Mouse (Mus musculus) 416B (cell line): Measurements from ENCODE around the gene Gpr107.
"Not testable (repeated sequence)": the region's sequence is repeated elsewhere in the genome, so short reads cannot be mapped to it uniquely, and the experiment has no call there.

Experiments
- DNase-seq: peaks from one replicate; pipeline ENCODE4 v3.0.0; 2011; ENCODE audit warnings: low read depth

Gene Gpr107

DNA sequence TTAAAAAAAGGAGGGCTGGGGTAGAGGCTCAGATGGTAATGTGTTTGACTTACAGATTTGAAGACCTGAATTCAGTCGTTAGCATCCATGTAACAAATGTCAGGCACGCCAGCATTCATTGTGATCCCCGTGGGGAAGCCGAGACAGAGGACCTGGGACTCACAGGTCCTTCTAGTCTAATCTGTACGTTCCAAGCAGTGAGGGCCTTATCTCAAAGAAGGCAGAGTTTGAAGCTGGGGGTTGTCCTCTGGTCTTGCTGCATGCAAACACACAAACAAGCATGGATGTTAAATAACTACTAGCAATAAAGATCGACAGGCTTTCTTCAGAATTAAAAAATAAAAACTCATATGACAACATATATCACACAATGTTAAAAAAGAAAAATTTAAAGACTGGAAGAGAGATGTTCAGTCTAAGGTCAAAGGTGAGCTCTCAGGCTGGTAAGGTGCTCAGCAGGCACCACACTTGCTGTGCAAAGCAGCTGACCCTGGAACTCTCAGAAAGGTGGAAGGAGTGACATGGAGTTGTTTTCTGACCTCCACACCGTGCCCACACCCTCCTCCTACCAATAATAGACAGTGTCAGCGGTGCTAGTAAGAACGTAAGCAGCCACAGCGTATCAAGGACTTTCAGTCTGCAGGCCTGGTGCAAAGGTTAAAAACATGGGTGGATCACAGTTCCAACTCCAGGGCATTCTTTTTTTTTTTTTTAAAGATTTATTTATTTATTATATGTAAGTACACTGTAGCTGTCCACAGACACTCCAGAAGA lies 8.2 kb downstream of the Gpr107 start:
- DNase-seq: no peak

DNA sequence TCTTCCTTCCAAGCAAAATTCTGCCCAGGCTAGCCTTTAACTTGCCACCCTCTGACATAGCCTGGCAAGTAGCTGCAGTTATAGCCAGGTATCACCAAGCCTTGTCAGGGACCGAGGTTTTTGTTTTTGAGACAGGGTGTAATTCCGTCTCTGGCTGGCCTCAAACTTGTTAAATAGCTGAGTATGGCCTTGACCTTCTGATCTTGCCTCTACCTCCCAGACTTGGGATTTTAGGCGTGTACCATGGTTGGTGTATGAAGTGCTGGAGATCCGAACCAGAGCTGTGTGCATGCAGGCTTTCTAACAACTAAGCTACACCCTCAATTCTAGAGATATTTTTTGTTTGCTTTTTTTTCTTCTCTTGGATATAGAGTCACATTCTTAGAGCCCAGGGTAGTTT lies 9.5 kb downstream of the Gpr107 start:
- DNase-seq: no peak

DNA sequence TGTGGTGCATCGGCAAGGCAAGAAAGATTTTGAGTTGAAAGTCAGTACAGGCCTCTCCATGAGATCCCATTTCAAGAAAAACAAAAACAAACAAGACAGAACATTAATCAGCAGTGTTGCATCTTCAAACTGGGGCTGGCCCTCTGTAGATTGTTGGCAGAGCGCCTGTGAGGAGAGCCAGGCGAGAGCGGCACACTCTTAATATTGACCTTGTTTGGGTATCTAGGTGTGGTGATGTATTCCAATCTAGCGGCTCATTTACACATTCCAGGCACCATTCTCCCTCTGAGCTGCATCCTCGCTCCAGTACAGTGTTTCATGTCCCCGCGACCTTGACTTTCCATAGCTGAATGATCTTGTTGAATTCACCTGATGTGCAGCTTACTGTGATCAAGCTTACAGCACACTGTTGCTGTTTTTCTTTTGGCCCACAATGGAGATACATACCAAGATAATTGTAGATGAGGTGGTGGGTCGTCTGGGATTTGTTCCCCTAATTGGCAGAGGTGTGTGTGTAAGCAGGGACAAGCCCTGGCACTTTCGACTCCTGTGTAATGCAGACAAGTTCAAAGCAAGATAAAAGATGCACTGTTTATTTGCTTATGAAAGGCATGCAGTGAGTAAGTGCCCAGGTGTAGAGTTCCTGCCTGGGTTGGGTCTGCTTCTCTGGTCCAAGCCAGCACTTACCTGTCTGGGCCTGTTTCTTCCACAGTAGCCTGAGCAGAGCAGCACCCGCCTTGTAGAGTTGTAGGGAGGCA lies 11.4 kb downstream of the Gpr107 start:
- DNase-seq: no peak

DNA sequence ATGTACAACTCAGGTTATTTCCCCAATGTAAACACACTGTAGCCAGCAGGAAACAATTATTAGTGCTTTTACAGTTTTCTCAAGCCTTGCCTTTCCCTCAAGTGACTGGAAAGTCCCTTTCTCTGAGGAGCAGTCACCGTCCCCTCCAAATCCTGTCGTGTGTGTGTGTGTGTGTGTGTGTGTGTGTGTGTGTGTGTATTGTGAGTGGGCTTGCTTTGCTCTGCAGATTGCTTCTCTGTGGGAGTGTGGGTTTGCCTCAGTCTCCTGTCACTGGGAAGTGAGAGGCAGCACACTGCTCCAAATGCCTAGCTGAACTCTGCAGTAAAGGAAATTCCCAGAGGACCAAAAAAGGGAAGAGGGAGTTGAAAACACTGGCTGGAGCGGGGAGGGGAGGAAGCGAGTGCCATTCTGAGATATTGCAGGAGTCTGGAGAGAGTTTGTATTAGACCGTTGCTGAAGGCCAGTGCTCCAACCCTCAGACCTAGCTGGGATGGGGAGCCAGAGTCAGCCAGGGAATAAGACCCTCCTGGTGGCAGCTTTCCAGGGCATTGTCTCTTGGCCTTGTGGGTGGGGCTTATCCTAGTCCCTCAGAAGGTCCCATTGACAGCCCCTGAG lies 12.8 kb downstream of the Gpr107 start:
- no peak for DNase-seq

DNA sequence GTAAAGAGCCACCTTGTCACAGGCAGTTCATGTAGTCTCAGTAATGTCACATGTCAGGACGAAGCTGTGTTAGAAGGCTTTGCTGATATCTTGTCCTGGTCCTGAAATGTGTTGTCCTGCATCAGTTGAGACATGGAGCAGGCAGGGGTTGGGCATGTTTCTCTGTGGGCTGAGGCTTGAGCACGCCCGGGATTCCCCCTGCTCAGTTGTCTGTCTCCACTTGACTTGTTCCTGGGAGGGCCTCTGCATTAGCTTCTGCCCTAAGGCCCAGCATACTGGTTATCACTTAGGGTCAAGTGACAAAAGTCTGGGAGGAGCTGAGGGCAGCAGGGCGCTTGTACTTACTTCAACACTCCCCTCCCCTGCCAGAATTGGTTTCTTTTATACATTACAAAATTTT lies 13.4 kb downstream of the Gpr107 start:
- no peak for DNase-seq

DNA sequence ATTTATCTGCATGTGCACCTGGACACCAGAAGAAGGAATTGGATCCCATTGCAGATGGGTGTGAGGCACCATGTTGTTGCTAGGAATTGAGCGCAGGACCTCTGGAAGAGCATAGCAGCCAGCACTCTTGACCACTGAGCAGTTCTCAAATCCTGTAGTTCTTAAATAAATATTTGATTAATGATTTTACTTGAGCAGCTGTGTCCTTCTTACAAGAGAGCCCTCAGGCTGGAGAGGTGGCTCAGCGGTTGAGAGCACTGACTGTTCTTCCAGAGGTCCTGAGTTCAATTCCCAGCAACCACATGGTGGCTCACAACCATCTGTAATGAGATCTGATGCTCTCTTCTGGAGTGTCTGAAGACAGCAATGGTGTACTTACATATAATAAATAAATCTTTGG lies 15.5 kb downstream of the Gpr107 start:
- not testable (repeated sequence) for DNase-seq

DNA sequence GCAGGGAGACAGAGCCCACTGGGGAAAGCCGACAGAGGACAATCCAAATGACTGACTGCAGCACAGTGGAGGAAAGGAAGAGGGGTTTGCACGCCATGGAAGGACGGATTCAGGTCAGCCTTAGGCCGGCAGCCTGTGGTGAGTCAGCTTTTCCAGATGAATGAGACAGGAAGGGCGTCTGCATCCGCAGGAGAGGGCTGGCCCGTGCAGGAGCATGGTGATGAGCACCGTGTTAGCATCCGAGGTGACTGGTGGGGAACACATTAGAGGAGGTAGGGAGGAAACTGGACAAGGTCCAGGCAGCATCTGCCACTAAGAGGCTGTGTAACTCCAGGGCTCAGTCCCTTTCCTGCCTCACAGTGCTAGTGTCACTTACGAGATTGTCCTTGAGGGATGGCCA lies 16.9 kb downstream of the Gpr107 start:
- no peak for DNase-seq

DNA sequence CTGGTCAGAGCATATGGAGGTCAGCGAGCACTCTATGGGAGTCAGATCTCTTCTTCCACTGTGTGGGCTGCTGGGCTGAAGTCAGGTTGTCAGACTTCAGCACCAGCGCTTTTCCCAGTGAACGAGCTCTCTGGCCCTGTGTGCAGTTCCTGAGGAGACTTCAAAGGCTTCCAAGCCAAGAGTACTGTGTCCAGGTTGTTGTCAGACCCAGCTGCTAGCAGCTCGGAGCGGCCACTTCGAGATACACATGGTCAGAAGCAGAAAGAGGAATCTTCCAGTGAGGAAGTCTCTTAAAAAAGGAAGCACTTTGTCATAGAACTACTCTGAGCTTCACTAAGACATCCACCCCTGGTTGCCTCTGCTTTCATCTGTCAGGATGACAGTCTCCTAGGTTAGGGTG lies 18.0 kb downstream of the Gpr107 start:
- DNase-seq: no peak

DNA sequence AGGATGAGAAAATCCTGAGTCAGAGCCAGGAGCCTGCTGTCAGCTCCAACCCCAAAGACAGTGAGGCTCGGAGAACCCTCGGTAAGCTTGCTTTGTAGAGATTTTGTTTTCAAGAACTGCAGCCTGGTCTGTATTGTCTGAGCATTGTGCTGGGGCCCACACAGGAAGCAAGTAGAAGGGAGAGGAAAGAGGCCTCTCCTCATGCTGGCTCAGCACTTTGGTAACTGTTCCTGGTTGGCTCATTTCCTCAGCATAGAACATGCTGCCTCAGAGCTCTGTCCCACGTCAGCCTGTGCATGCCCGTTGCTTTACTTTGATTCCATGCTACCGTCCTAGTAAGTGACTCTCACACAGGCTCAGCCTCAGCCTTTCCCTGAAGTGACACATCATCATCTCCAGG lies 19.9 kb downstream of the Gpr107 start:
- no peak for DNase-seq

DNA sequence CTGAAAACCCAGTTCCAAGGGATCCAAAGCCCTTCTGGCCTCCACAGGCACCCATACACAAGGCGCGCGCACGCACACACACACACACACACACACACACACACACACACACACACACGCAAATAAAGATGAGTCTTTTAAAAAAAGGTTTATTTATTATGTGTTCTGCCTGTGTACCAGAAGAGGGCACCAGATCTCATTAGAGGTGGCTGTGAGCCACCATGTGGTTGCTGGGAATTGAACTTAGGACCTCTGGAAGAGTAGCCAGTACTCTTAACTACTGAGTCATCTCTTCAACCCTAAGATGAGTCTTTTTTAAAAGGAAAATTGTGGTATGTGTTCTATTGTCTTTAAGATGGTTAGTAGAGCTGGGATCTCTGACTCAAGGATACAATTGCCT lies 20.4 kb downstream of the Gpr107 start:
- DNase-seq: peak; percentile 46

DNA sequence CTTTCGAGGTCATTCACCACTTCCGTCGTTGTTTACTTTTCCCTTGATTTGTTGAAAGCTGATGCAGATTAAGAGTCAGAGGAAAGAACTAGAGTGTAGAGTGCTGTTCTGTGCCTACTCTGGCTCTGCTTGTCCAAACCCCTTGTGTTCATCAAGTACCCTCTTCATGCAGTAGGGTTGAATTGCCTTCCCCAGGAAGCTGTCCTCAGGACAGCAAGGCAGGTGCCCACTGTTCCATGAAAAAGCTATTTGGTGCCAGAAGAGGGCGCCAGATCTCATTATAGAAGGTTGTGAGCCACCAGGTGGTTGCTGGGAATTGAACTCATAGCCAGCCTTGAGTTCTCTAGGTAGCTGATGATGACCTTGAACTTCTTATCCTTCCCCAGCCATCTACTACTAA lies 21.2 kb downstream of the Gpr107 start:
- DNase-seq: peak; percentile 40

DNA sequence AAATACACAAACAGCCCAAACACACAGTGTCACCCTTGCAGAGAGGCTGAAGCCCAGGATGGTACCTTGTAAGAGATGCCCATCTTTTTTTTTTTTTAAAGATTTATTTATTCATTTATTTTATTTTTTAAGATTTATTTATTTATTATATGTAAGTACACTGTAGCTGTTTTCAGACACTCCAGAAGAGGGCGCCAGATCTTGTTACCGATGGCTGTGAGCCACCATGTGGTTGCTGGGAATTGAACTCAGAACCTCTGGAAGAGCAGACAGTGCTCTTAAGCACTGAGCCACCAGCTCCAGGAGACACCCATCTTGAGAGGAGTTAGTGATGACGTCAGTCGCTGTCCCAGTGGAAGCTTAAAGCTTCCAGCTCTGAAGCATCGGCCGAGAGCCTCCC lies 26.5 kb downstream of the Gpr107 start:
- not testable (repeated sequence) for DNase-seq

DNA sequence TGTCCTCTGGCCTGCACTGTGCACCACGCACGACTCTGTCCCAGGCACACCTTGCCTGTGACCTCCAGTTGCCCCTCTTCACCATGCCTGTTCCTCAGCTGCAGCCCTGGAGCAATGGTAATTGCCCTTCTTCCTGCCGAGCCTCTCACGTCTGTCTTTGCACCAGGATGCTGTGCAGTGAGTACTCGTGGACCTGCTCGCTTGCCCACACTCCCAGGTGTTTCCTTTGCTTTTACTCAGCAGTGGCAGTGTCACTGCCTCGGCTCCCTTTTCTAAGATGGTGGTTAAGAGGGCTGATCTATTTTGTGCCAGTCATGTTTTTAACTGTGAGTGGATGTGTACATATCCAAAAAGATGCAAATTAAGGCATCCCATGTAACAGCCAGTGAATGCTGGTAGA lies 27.4 kb downstream of the Gpr107 start:
- DNase-seq: no peak

DNA sequence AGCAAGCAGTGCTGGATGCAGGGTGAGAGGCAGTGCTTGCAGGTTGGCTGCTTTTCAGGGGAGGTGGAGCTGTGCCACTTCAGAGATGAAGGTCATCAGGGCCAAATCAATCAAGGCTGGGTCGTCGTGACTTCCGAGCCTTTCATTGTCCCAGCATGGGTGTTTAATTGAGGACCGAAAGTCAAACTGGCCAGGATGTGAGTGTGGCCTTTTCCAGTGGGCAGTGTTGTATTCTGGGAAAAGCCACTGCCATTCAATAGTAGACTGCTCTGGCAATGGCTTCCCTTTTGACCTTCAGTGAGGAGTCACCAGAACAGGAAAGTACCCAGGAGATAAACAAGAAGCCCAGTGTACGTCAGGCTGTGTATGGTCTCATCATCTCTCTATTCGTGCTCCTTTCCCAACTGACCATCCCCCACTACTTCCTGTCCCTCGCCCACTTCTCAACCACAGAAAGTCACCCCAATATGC lies 28.0 kb downstream of the Gpr107 start:
- no peak for DNase-seq

DNA sequence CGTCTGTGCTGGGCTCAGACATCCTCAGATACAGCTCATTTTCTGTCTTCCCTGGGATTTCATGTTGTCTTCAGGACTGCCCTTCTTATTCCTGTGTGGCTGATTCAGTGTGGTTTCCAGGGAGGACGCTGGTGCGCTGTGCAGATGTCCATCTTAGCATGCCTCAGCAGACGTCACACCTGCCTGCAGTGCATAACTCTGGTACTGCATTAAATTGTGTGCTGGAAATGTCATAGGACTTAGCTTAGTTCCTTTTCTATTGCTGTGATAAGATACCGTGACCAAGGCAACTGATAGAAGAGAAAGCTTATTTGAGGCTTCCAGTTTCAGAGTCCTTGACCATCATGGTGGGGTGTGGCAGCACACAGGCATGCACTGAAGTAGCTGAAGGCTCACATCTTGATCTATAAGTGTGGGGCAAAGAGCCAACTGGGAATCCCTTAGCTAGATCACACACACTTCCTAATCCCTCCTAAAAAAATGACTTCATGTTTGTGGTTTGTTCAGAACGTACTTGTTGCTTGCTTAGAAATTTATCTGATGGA lies 30.7 kb downstream of the Gpr107 start:
- no peak for DNase-seq

DNA sequence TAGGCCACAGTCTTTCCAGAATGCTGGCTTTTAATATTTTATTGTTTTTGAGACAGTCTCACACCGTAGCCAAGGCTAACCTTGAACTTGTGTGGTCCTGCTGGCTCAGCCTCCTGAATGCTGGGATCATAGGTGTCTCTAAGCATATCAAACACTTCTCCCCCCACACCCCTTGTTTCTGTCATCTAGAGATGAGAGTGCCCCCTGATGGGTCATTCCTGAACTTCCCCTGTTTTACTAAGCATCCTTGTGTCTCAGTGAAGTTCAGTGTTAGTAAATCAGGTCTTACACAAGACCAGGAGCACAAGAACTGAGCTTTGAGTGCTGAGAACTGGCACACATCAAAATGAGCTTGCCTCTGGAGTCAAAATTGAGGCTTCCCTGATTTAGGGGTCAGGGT lies 31.7 kb downstream of the Gpr107 start:
- peak; percentile 26 for DNase-seq

DNA sequence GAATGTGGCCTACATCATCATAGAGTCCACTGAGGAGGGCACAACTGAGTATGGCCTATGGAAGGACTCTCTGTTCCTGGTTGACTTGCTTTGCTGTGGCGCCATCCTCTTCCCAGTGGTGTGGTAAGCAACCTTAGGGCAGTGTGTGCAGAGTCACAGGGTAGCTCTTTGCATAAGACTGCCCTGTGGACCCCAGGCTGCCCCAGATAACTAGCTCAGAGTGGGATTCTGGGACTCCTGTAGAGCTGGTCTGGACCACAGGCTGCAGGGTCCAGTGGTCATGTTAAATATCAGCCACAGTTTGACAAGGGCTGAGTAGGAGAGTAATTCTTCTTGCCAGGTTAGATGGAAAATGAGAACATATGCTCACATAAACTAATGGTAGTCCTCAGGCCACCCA lies 36.6 kb downstream of the Gpr107 start:
- DNase-seq: no peak

DNA sequence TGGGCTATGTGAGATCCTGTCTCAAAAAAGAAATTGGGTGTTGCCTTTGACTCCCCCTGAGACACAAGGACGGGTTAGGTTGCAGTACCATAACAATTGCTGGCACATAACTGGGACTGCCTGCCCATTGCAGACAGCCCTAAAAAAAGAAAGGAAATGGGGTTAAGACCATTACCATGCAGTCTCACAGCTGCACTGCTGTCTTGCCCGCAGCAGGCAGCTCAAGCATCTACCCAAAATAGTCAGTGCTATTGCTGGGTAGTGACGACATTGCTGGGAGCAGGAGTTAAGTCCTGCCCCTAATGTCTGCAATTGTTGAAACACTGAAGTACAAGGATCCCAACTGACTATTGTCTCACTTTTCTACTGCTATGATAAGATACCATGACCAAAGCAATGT lies 37.5 kb downstream of the Gpr107 start:
- DNase-seq: no peak

DNA sequence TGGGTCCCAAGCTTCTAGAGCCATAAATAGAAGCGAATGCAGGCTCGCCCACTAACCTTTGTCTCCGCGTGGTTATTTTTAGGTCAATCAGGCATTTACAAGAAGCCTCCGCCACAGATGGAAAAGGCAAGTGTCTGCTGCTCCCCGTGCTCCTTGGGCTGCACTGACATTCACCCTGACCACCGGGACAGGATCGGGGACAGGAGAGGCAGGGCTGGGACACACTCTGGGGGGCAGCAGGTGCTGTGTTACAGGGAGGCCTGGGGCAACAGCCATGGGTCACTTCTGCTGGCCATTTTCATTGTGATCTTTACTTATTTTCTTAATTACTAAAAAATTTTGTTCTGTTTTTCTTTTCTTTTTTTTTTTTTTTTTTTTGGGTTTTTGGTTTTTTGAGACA lies 39.6 kb downstream of the Gpr107 start:
- DNase-seq: no peak

DNA sequence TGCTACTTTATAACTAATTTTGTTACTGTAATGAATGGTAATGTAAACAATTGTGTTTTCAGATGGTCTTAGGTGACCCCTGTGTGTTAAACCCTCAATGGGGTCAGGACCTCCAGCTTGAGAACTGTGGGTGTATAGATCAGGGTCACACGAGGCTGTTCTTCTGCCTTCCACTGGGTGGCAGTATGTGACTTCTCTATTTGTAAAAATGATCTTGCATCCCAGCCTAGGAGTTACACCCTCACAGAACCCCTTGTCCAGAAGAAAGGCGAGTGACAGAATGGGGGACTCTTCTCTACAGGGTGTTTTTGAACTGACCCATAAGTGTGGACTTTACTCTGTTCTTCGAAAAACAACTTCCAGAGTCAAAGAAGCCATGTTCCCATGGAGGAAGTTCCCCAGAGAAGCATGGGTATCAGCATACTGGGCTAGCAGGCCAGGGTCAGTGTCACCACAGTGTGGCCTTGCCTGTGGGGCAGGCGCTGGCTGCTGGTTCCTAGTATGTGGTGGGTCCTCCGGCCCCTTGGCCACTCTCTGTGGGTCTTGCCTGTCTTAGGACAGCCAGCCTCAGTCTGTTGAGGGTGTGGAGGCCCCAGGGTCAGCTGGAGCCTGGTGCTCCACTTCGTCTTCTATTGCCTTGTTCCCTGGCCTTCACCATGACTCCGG lies 42.4 kb downstream of the Gpr107 start:
- DNase-seq: peak; percentile 60

DNA sequence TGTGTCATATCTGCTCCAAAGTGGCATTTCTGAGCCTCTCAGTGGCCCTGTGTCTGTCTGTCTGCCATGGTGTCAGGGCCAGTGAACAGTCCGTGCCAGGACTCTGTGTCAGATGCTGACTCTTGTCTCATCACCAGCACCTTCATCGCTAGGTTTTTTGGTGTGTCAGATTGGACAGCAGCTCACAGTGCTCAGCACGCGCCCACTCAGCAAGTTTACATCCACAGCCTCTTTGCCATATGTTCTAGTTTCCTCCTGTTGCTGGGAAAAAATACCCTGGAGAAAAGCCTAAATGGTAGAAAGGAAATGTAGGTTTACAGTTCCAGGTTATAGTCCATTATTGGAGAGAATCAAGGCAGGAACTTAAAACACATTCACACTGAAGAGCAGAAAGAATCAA lies 46.5 kb downstream of the Gpr107 start:
- DNase-seq: no peak

DNA sequence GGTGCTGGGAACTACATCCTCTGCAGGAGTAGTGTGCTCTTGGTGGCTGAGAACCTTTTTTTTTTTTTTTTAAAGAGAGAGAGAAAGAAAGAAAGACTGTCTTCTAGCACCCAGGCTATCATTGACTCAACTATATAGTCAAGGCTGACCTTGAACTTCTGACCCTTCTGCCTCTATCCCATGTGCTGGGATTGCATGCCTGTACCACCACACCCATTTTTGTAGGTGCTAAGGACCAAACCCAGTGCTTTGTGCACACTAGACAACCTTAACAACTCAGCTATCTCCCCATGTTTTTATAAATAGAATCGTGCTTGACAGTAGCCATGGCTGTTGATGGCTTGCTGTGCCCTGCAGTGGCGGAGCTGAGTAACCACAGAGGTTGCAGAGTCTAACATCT lies 47.9 kb downstream of the Gpr107 start:
- DNase-seq: no peak
